Mouse (Mus musculus): ENCODE measurements around the gene Aicda.

GRCm38 (mm10) chr6:122569113-122569512 is 15.5 kb downstream of the Aicda start:
- TF ChIP-seq POLR2A (IDR thresholded peaks at IDR 0.05; ENCODE audit: low read depth, low read length) (no peak), CTCF (IDR thresholded peaks at IDR 0.05; ENCODE audit: extremely low read depth, insufficient read depth, insufficient read length, insufficient replicate concordance) (no peak)

Measured in spleen, adult 2 months (tissue).